Mouse (Mus musculus): ENCODE results near the gene Sdk1. TPM values are rescaled to one million over a fixed set of nuclear protein-coding genes. Genes with fewer than 3 reads are reported as not detected.
A peak's percentile ranks its signal among the peaks of the same experiment; 100 is the strongest.

Sdk1 gene
- polyA plus RNA-seq, 1 experiment from 2014 or later = 0.94 TPM

GRCm38 (mm10) chr5:142242597-142242996, 1001.3 kb downstream of the Sdk1 start:
- H3K9me3 ChIP-seq (ENCODE audit: control insufficient read depth) = peaks cover 4% of the 10 kb centered on the region; the same call in 1 of the 2 replicates
- H3K36me3 ChIP-seq (ENCODE audit: control insufficient read depth, insufficient read depth) = no peaks in the 10 kb centered on the region
- WGBS = 46% methylated on average over 3 of the region's 3 CpGs
- H3K27me3 ChIP-seq (replicated peaks; ENCODE audit: control insufficient read depth, insufficient read depth, low read length) = no peaks in the 10 kb centered on the region
- no peak overlapping the region for H3K27ac ChIP-seq (ENCODE audit: low read depth, low read length)
- H3K4me3 ChIP-seq (ENCODE audit: low read depth, low read length) = no peak overlapping the region
- no peak overlapping the region for H3K9ac ChIP-seq (ENCODE audit: low read depth, low read length)
- ATAC-seq = no peak
- H3K4me1 ChIP-seq (replicated peaks; ENCODE audit: control insufficient read depth, insufficient read depth, low read length) = no peaks in the 10 kb centered on the region
- peak; percentile 36; the same call in 1 of the 2 replicates for TF ChIP-seq CTCF (IDR thresholded peaks at IDR 0.05; ENCODE audit: low read depth)
- H3K4me2 ChIP-seq (replicated peaks; ENCODE audit: low read depth) = no peak overlapping the region

GRCm38 (mm10) chr5:142243069-142243468, 1001.8 kb downstream of the Sdk1 start:
- H3K27ac ChIP-seq (ENCODE audit: low read depth, low read length) = no peak overlapping the region
- ATAC-seq = no peak
- no peaks in the 10 kb centered on the region for H3K27me3 ChIP-seq (replicated peaks; ENCODE audit: control insufficient read depth, insufficient read depth, low read length)
- H3K9me3 ChIP-seq (ENCODE audit: control insufficient read depth) = peaks cover 4% of the 10 kb centered on the region; the same call in 1 of the 2 replicates
- H3K4me2 ChIP-seq (replicated peaks; ENCODE audit: low read depth) = no peak overlapping the region
- H3K9ac ChIP-seq (ENCODE audit: low read depth, low read length) = no peak overlapping the region
- no peak for TF ChIP-seq CTCF (IDR thresholded peaks at IDR 0.05; ENCODE audit: low read depth)
- 92% methylated on average over 2 of the region's 2 CpGs for WGBS
- no peaks in the 10 kb centered on the region for H3K36me3 ChIP-seq (ENCODE audit: control insufficient read depth, insufficient read depth)
- no peak overlapping the region for H3K4me3 ChIP-seq (ENCODE audit: low read depth, low read length)
- no peaks in the 10 kb centered on the region for H3K4me1 ChIP-seq (replicated peaks; ENCODE audit: control insufficient read depth, insufficient read depth, low read length)

- no peak for TF ChIP-seq CTCF (IDR thresholded peaks at IDR 0.05; ENCODE audit: low read depth)
- H3K4me1 ChIP-seq (replicated peaks; ENCODE audit: control insufficient read depth, insufficient read depth, low read length) = no peaks in the 10 kb centered on the region
- no peak overlapping the region for H3K4me2 ChIP-seq (replicated peaks; ENCODE audit: low read depth)
- H3K4me3 ChIP-seq (ENCODE audit: low read depth, low read length) = no peak overlapping the region
- no peaks in the 10 kb centered on the region for H3K9me3 ChIP-seq (ENCODE audit: control insufficient read depth)
- H3K27me3 ChIP-seq (replicated peaks; ENCODE audit: control insufficient read depth, insufficient read depth, low read length) = no peaks in the 10 kb centered on the region
- no peak overlapping the region for H3K9ac ChIP-seq (ENCODE audit: low read depth, low read length)
- no peak for ATAC-seq
- H3K36me3 ChIP-seq (ENCODE audit: control insufficient read depth, insufficient read depth) = no peaks in the 10 kb centered on the region
- 82% methylated on average over 6 of the region's 6 CpGs for WGBS
- no peak overlapping the region for H3K27ac ChIP-seq (ENCODE audit: low read depth, low read length)
Observed at GRCm38 (mm10) chr5:142256231-142256630, 1014.9 kb downstream of the Sdk1 start.

- Histone ChIP-seq H3K27me3 (replicated peaks; ENCODE audit: control insufficient read depth, insufficient read depth, low read length) (no peaks in the 10 kb centered on the region), H3K4me3 (ENCODE audit: low read depth, low read length) (no peak overlapping the region), H3K9ac (ENCODE audit: low read depth, low read length) (no peak overlapping the region), H3K9me3 (ENCODE audit: control insufficient read depth) (no peaks in the 10 kb centered on the region), H3K27ac (ENCODE audit: low read depth, low read length) (no peak overlapping the region), H3K4me2 (replicated peaks; ENCODE audit: low read depth) (no peak overlapping the region), H3K36me3 (ENCODE audit: control insufficient read depth, insufficient read depth) (no peaks in the 10 kb centered on the region), H3K4me1 (replicated peaks; ENCODE audit: control insufficient read depth, insufficient read depth, low read length) (no peaks in the 10 kb centered on the region)
- no peak for ATAC-seq
- 86% methylated on average over 7 of the region's 7 CpGs for WGBS
- no peak for TF ChIP-seq CTCF (IDR thresholded peaks at IDR 0.05; ENCODE audit: low read depth)
Observed at GRCm38 (mm10) chr5:142258716-142259115, 1017.4 kb downstream of the Sdk1 start.

GRCm38 (mm10) chr5:142262060-142262459, 1020.8 kb downstream of the Sdk1 start:
- H3K9ac ChIP-seq (ENCODE audit: low read depth, low read length) = no peak overlapping the region
- WGBS = 53% methylated on average over 6 of the region's 6 CpGs
- no peaks in the 10 kb centered on the region for H3K36me3 ChIP-seq (ENCODE audit: control insufficient read depth, insufficient read depth)
- no peaks in the 10 kb centered on the region for H3K4me1 ChIP-seq (replicated peaks; ENCODE audit: control insufficient read depth, insufficient read depth, low read length)
- no peak overlapping the region for H3K4me2 ChIP-seq (replicated peaks; ENCODE audit: low read depth)
- no peak overlapping the region for H3K4me3 ChIP-seq (ENCODE audit: low read depth, low read length)
- TF ChIP-seq CTCF (IDR thresholded peaks at IDR 0.05; ENCODE audit: low read depth) = no peak
- no peak overlapping the region for H3K27ac ChIP-seq (ENCODE audit: low read depth, low read length)
- 0 out of 2 replicates have a peak, but pooled peaks cover 3% of the 10 kb centered on the region for H3K9me3 ChIP-seq (ENCODE audit: control insufficient read depth)
- H3K27me3 ChIP-seq (replicated peaks; ENCODE audit: control insufficient read depth, insufficient read depth, low read length) = no peaks in the 10 kb centered on the region
- no peak for ATAC-seq

Other genes starting within 250 kb of the Sdk1 start
- 0.43 and 0.55 TPM in 2 replicates for gene Card11, start 240.9 kb upstream of the Sdk1 start, polyA plus RNA-seq (2015; fragmentation: Nextera tagmentation; extraction: Ambion mirVana)

Measured in intestine, postnatal 0 days (tissue).